Mouse (Mus musculus): Measurements from ENCODE around the gene Psmb11. TPM values are rescaled to one million over a fixed set of nuclear protein-coding genes. Genes with fewer than 3 reads are reported as not detected.

Gene Psmb11
- polyA plus RNA-seq, 1 experiment from 2014 or later = 0.12 TPM

DNA sequence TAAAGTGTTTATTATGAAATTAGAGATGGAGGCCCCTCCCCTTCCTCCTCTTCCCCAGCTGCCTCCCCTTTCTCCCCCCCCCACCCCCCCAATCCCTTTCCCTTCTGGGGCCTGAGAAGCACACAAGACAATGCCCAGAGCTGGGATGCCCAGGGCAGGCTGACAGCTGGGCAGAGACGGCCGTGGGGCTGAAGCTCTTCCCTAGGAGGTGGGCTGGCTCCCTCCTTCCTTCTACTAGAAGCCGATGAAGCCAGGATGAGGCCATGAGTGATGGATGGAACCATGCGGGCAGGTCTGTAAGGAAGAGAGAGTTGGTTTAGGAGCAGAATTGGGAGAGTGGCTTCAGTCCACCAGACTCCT, 10.0 kb downstream of the Psmb11 start:
- no peak overlapping the region for H3K27ac ChIP-seq
- no peak overlapping the region for H3K4me3 ChIP-seq
- peaks cover 68% of the 10 kb centered on the region for H3K36me3 ChIP-seq (replicated peaks)
- H3K27me3 ChIP-seq (ENCODE audit: poor library complexity, severe bottlenecking) = no peaks in the 10 kb centered on the region
- no peaks in the 10 kb centered on the region for H3K9me3 ChIP-seq
- DNase-seq (ENCODE audit: extremely low spot score, low spot score) = no peak
- no peaks in the 10 kb centered on the region for H3K4me1 ChIP-seq
- 86% methylated on average over 4 of the region's 4 CpGs for WGBS

DNA sequence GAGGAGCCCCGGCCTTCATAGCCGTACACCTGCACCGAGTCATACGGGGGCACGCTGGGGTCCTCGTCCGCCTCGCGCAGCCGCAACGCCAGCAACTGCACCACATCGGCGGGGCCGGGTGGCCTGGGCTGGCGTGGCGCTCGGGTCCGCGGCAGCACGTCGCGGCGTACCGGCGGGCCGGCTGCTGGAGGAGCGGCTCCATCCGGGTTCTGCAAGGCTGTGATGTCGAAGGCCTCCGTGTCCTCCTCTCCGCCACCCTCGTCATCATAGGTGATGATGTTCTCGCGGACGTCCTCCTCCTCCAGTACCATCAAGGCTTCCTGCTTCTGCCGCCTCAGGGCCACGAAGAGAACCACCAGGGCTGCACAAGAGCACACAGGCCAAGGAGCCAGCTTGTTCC, 11.0 kb downstream of the Psmb11 start:
- peak overlapping the region; percentile 22; the same call in 1 of the 2 replicates for H3K27ac ChIP-seq
- 92% methylated on average over 37 of the region's 37 CpGs for WGBS
- peaks cover 78% of the 10 kb centered on the region for H3K36me3 ChIP-seq (replicated peaks)

DNA sequence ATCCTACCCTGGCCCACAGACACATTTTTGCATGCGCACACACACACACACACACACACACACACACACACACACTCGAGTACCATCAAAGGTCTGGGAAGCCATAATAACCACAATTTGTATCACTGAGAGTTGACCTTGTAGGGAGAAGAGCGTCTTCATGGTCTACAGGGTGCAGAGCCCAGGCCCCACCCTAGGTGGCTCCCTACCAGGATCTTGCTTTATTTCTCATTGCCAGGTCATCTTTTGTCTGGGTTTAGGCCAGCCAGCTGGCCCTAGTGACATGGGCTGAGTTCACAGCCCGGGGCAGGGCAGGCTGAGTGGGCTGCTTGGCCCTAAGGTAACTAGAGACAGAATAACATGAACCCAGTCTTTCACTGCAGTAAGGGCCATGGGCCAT, 12.9 kb downstream of the Psmb11 start:
- no peaks in the 10 kb centered on the region for H3K27me3 ChIP-seq (ENCODE audit: poor library complexity, severe bottlenecking)
- no peak for DNase-seq (ENCODE audit: extremely low spot score, low spot score)
- 93% methylated on average over 4 of the region's 4 CpGs for WGBS
- peaks cover 97% of the 10 kb centered on the region for H3K36me3 ChIP-seq (replicated peaks)
- H3K4me3 ChIP-seq = no peak overlapping the region
- no peak overlapping the region for H3K27ac ChIP-seq
- peaks cover 2% of the 10 kb centered on the region for H3K4me1 ChIP-seq
- no peaks in the 10 kb centered on the region for H3K9me3 ChIP-seq

More for the DNA sequence above, 11.0 kb downstream of the Psmb11 start:
- no peaks in the 10 kb centered on the region for H3K9me3 ChIP-seq
- no peaks in the 10 kb centered on the region for H3K4me1 ChIP-seq
- DNase-seq (ENCODE audit: extremely low spot score, low spot score) = no peak
- no peaks in the 10 kb centered on the region for H3K27me3 ChIP-seq (ENCODE audit: poor library complexity, severe bottlenecking)
- no peak overlapping the region for H3K4me3 ChIP-seq

DNA sequence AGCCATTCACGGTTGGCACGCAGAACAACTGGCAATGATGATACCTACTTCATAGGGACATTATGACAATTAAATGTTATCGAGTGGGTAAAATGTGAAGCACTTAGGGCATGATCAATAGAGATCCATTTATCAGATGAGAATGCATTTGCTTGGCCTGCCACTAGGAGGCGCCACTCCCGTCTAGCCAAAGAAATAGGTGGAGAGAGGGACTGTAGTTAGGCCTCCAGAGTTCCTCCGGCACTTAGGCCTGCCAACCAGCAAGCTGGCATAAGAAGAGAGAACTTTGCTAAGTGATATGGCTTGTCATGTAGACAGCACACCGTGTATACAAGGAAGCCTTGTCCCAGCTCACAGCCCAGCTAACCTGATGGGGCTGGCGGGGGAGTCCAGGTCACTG, 15.7 kb downstream of the Psmb11 start:
- Histone ChIP-seq H3K27ac (no peak overlapping the region), H3K4me1 (peaks cover 29% of the 10 kb centered on the region), H3K36me3 (replicated peaks) (peaks cover 74% of the 10 kb centered on the region), H3K9me3 (no peaks in the 10 kb centered on the region), H3K27me3 (ENCODE audit: poor library complexity, severe bottlenecking) (no peaks in the 10 kb centered on the region), H3K4me3 (no peak overlapping the region)
- WGBS = 54% methylated on average over 8 of the region's 8 CpGs
- DNase-seq (ENCODE audit: extremely low spot score, low spot score) = peak; percentile 65

DNA sequence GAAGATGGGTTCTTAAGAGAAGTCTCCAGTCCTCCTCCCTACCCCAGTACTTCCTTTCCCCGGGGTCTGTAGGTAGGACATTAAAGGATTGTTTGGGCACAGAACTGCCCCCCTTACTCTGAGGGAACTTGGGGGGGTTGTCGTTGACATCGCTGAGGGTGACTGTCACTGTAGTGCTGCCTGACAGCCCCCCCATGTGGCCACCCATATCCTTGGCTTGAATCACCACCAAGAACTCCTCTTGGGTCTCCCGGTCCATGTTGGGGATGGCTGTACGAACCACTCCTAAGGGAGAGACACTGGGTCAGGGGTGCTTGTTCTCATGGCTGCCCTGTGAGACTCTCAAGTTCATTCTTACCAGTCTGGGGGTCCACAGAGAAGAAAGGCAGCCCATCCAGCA, 17.0 kb downstream of the Psmb11 start:
- no peaks in the 10 kb centered on the region for H3K27me3 ChIP-seq (ENCODE audit: poor library complexity, severe bottlenecking)
- no peak overlapping the region for H3K27ac ChIP-seq
- H3K4me3 ChIP-seq = no peak overlapping the region
- H3K9me3 ChIP-seq = no peaks in the 10 kb centered on the region
- peaks cover 29% of the 10 kb centered on the region for H3K4me1 ChIP-seq
- WGBS = 84% methylated on average over 5 of the region's 5 CpGs
- DNase-seq (ENCODE audit: extremely low spot score, low spot score) = no peak
- peaks cover 74% of the 10 kb centered on the region for H3K36me3 ChIP-seq (replicated peaks)

- 28% methylated on average over 4 of the region's 4 CpGs for whole genome bisulfite sequencing
- DNase-seq (ENCODE audit: extremely low spot score, low spot score) = no peak
- Histone ChIP-seq H3K9me3 (no peaks in the 10 kb centered on the region), H3K27ac (peak overlapping the region; percentile 97), H3K27me3 (ENCODE audit: poor library complexity, severe bottlenecking) (no peaks in the 10 kb centered on the region), H3K4me1 (peaks cover 29% of the 10 kb centered on the region), H3K4me3 (peak overlapping the region; percentile 87), H3K36me3 (replicated peaks) (peaks cover 75% of the 10 kb centered on the region)
Observed at GRCm38 (mm10) chr14:54640121-54640520, 18.9 kb downstream of the Psmb11 start.

- Histone ChIP-seq H3K27ac (peak within 1 kb of the TSS; percentile 97), H3K36me3 (replicated peaks) (peaks cover 77% of the 10 kb centered on the region), H3K27me3 (ENCODE audit: poor library complexity, severe bottlenecking) (no peaks in the 10 kb centered on the region), H3K4me1 (peaks cover 29% of the 10 kb centered on the region), H3K9me3 (no peaks in the 10 kb centered on the region), H3K4me3 (peak within 1 kb of the TSS; percentile 87)
- WGBS = 1% methylated on average over 28 of the region's 28 CpGs
- no peak for DNase-seq (ENCODE audit: extremely low spot score, low spot score)
Observed at GRCm38 (mm10) chr14:54640946-54641304, 19.7 kb downstream of the Psmb11 start, which contains the start of gene Gm17606. Gene Gm17606 (plus strand): TSS chr14:54640952.

- H3K4me3 ChIP-seq = peak within 1 kb of the TSS; percentile 87
- WGBS = 0% methylated on average over 52 of the region's 52 CpGs
- no peaks in the 10 kb centered on the region for H3K27me3 ChIP-seq (ENCODE audit: poor library complexity, severe bottlenecking)
- peaks cover 29% of the 10 kb centered on the region for H3K4me1 ChIP-seq
- no peaks in the 10 kb centered on the region for H3K9me3 ChIP-seq
- H3K27ac ChIP-seq = peak within 1 kb of the TSS; percentile 97
- peak; percentile 90 for DNase-seq (ENCODE audit: extremely low spot score, low spot score)
- H3K36me3 ChIP-seq (replicated peaks) = peaks cover 77% of the 10 kb centered on the region
Observed at GRCm38 (mm10) chr14:54641305-54641969, 20.2 kb downstream of the Psmb11 start, which contains the start of gene Cdh24. Gene Cdh24 (minus strand): TSS chr14:54641364.

DNA sequence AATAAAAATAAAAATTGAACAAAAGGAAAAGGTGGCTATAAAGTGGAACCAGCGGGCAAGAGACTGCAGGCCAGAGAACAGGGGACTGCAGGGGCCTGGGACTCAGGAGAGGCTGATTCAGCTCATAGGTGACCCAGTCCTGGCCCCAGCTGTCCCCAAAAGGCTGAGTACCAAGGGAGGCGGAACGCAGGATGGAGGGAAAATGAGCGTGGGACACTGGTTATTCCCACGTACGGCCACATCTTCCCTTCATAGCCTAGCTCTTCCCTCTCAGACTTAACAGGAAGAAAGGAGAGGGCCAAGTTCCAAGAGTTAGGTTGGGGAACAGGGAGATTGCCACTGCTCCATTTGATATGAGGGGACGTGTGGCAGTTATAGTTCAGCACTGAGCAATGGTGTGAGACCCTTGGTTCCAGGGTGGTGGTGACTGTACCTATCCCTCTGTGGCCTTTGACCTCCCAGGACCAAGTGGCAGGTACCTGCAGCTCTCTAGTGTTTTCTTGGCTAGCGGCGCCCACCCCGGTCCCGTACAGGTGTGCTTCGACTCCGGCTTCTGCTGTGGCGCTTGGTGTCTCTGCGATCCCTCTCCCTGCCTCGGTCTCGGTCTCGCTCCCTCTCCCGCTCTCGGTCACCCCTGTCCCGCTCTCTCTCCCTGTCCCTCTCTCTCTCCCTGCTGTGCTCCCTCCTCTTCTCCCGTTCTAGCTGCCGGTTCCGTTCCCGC, 21.2 kb downstream of the Psmb11 start:
- peaks cover 29% of the 10 kb centered on the region for H3K4me1 ChIP-seq
- peaks cover 77% of the 10 kb centered on the region for H3K36me3 ChIP-seq (replicated peaks)
- no peaks in the 10 kb centered on the region for H3K9me3 ChIP-seq
- H3K27ac ChIP-seq = no peak overlapping the region
- H3K27me3 ChIP-seq (ENCODE audit: poor library complexity, severe bottlenecking) = no peaks in the 10 kb centered on the region
- 81% methylated on average over 25 of the region's 25 CpGs for WGBS
- H3K4me3 ChIP-seq = peak overlapping the region; percentile 87; the same call in 1 of the 2 replicates
- DNase-seq (ENCODE audit: extremely low spot score, low spot score) = no peak

DNA sequence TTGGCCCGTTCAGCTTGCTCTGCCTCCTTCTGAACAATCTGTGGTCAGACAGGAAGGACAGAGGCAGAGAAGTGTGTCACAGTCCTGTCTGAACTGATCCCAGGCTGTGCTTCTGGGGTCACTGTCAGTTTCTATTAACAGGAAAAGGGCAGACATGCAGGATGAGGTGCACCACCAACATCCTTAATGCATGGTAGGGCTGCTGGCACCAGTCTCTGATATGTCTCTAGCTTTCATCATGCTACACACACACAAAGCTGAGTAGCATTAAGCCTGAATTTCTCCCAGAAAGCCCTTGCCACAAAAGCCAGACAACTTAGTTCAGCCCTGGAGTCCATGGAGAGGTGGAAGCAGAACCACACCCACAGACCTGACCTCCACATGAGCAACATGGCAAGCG, 21.8 kb downstream of the Psmb11 start:
- Histone ChIP-seq H3K36me3 (replicated peaks) (peaks cover 77% of the 10 kb centered on the region), H3K4me3 (no peak overlapping the region), H3K27ac (no peak overlapping the region)

DNA sequence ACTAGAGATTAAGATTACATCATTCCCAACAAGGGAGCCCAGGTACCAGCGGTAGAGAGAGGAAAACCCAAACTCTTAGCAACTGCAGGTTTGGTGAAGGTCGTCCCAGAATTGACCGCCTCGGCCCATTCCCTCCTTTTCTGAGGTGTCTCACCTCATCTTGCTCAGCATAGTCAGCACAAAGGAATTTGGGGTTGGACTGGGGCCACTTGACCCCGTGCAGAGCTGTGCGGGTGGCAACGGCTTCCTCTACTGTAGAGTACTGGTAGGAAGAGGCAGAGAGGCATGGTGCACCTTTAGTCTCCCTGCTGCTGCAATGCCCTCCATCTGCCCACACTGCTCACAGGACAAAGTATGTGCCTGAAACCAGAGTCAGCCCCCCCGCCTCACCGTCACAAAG, 23.1 kb downstream of the Psmb11 start:
- peaks cover 32% of the 10 kb centered on the region for H3K4me1 ChIP-seq
- H3K4me3 ChIP-seq = no peak overlapping the region
- no peaks in the 10 kb centered on the region for H3K9me3 ChIP-seq
- no peak overlapping the region for H3K27ac ChIP-seq
- 94% methylated on average over 9 of the region's 9 CpGs for WGBS
- H3K27me3 ChIP-seq (ENCODE audit: poor library complexity, severe bottlenecking) = no peaks in the 10 kb centered on the region
- DNase-seq (ENCODE audit: extremely low spot score, low spot score) = no peak
- peaks cover 77% of the 10 kb centered on the region for H3K36me3 ChIP-seq (replicated peaks)

More for the DNA sequence above, 21.8 kb downstream of the Psmb11 start:
- Histone ChIP-seq H3K9me3 (no peaks in the 10 kb centered on the region), H3K27me3 (ENCODE audit: poor library complexity, severe bottlenecking) (no peaks in the 10 kb centered on the region), H3K4me1 (peaks cover 29% of the 10 kb centered on the region)
- DNase-seq (ENCODE audit: extremely low spot score, low spot score) = no peak
- WGBS = 98% methylated on average over 2 of the region's 2 CpGs

GRCm38 (mm10) chr14:54646455-54646854, 25.2 kb downstream of the Psmb11 start:
- no peak for DNase-seq (ENCODE audit: extremely low spot score, low spot score)
- Histone ChIP-seq H3K4me1 (peaks cover 31% of the 10 kb centered on the region), H3K9me3 (no peaks in the 10 kb centered on the region), H3K36me3 (replicated peaks) (peaks cover 98% of the 10 kb centered on the region), H3K27ac (no peak overlapping the region), H3K27me3 (ENCODE audit: poor library complexity, severe bottlenecking) (no peaks in the 10 kb centered on the region), H3K4me3 (no peak overlapping the region)
- 95% methylated on average over 17 of the region's 17 CpGs for WGBS

GRCm38 (mm10) chr14:54646898-54647636, 25.8 kb downstream of the Psmb11 start:
- WGBS = 94% methylated on average over 8 of the region's 8 CpGs
- Histone ChIP-seq H3K27me3 (ENCODE audit: poor library complexity, severe bottlenecking) (no peaks in the 10 kb centered on the region), H3K4me1 (peaks cover 32% of the 10 kb centered on the region), H3K9me3 (no peaks in the 10 kb centered on the region), H3K36me3 (replicated peaks) (peaks cover 100% of the 10 kb centered on the region), H3K27ac (no peak overlapping the region), H3K4me3 (no peak overlapping the region)
- no peak for DNase-seq (ENCODE audit: extremely low spot score, low spot score)
